Mouse (Mus musculus): ENCODE measurements around the gene Enox1. TPM values are rescaled to one million over a fixed set of nuclear protein-coding genes. Genes with fewer than 3 reads are reported as not detected.

Enox1 gene
- polyA plus RNA-seq, 1 experiment: 34.9 TPM

GRCm38 (mm10) chr14:77197414-77197915 is 40.9 kb downstream of the Enox1 start:
- TF ChIP-seq POLR2A (IDR thresholded peaks at IDR 0.05; ENCODE audit: borderline replicate concordance, extremely low read depth, insufficient read depth, insufficient read length, poor library complexity, severe bottlenecking) (no peak), CTCF (IDR thresholded peaks at IDR 0.05; ENCODE audit: borderline replicate concordance, extremely low read depth, insufficient read depth, insufficient read length) (no peak)
- DNase-seq (ENCODE audit: low read depth): no peak

- TF ChIP-seq POLR2A (IDR thresholded peaks at IDR 0.05; ENCODE audit: borderline replicate concordance, extremely low read depth, insufficient read depth, insufficient read length, poor library complexity, severe bottlenecking) (no peak), CTCF (IDR thresholded peaks at IDR 0.05; ENCODE audit: borderline replicate concordance, extremely low read depth, insufficient read depth, insufficient read length) (no peak)
- DNase-seq (ENCODE audit: low read depth): no peak
These were observed 54.3 kb downstream of the Enox1 start for GRCm38 (mm10) chr14:77210889-77211288.

GRCm38 (mm10) chr14:77213210-77213609 is 56.6 kb downstream of the Enox1 start:
- peak; percentile 56 for DNase-seq (ENCODE audit: low read depth)
- TF ChIP-seq POLR2A (IDR thresholded peaks at IDR 0.05; ENCODE audit: borderline replicate concordance, extremely low read depth, insufficient read depth, insufficient read length, poor library complexity, severe bottlenecking): no peak
- TF ChIP-seq CTCF (IDR thresholded peaks at IDR 0.05; ENCODE audit: borderline replicate concordance, extremely low read depth, insufficient read depth, insufficient read length): no peak

GRCm38 (mm10) chr14:77214848-77215247 is 58.3 kb downstream of the Enox1 start:
- TF ChIP-seq CTCF (IDR thresholded peaks at IDR 0.05; ENCODE audit: borderline replicate concordance, extremely low read depth, insufficient read depth, insufficient read length) (no peak), POLR2A (IDR thresholded peaks at IDR 0.05; ENCODE audit: borderline replicate concordance, extremely low read depth, insufficient read depth, insufficient read length, poor library complexity, severe bottlenecking) (no peak)

GRCm38 (mm10) chr14:77225346-77225745 is 68.8 kb downstream of the Enox1 start:
- no peak for TF ChIP-seq CTCF (IDR thresholded peaks at IDR 0.05; ENCODE audit: borderline replicate concordance, extremely low read depth, insufficient read depth, insufficient read length)
- no peak for TF ChIP-seq POLR2A (IDR thresholded peaks at IDR 0.05; ENCODE audit: borderline replicate concordance, extremely low read depth, insufficient read depth, insufficient read length, poor library complexity, severe bottlenecking)
- no peak for DNase-seq (ENCODE audit: low read depth)

More at GRCm38 (mm10) chr14:77214848-77215247, 58.3 kb downstream of the Enox1 start:
- no peak for DNase-seq (ENCODE audit: low read depth)

GRCm38 (mm10) chr14:77238811-77239210 is 82.2 kb downstream of the Enox1 start:
- no peak for TF ChIP-seq CTCF (IDR thresholded peaks at IDR 0.05; ENCODE audit: borderline replicate concordance, extremely low read depth, insufficient read depth, insufficient read length)
- peak; percentile 71 for DNase-seq (ENCODE audit: low read depth)

- TF ChIP-seq POLR2A (IDR thresholded peaks at IDR 0.05; ENCODE audit: borderline replicate concordance, extremely low read depth, insufficient read depth, insufficient read length, poor library complexity, severe bottlenecking): no peak
- DNase-seq (ENCODE audit: low read depth): peak; percentile 8
These were observed 82.8 kb downstream of the Enox1 start for GRCm38 (mm10) chr14:77239360-77239759.

GRCm38 (mm10) chr14:77246977-77247376 is 90.4 kb downstream of the Enox1 start:
- TF ChIP-seq POLR2A (IDR thresholded peaks at IDR 0.05; ENCODE audit: borderline replicate concordance, extremely low read depth, insufficient read depth, insufficient read length, poor library complexity, severe bottlenecking): no peak
- TF ChIP-seq CTCF (IDR thresholded peaks at IDR 0.05; ENCODE audit: borderline replicate concordance, extremely low read depth, insufficient read depth, insufficient read length): no peak
- no peak for DNase-seq (ENCODE audit: low read depth)

GRCm38 (mm10) chr14:77248426-77248825 is 91.9 kb downstream of the Enox1 start:
- TF ChIP-seq POLR2A (IDR thresholded peaks at IDR 0.05; ENCODE audit: borderline replicate concordance, extremely low read depth, insufficient read depth, insufficient read length, poor library complexity, severe bottlenecking): no peak
- no peak for TF ChIP-seq CTCF (IDR thresholded peaks at IDR 0.05; ENCODE audit: borderline replicate concordance, extremely low read depth, insufficient read depth, insufficient read length)
- no peak for DNase-seq (ENCODE audit: low read depth)

- DNase-seq (ENCODE audit: low read depth): peak; percentile 5
- TF ChIP-seq POLR2A (IDR thresholded peaks at IDR 0.05; ENCODE audit: borderline replicate concordance, extremely low read depth, insufficient read depth, insufficient read length, poor library complexity, severe bottlenecking) (no peak), CTCF (IDR thresholded peaks at IDR 0.05; ENCODE audit: borderline replicate concordance, extremely low read depth, insufficient read depth, insufficient read length) (no peak)
These were observed 92.4 kb downstream of the Enox1 start for GRCm38 (mm10) chr14:77248946-77249345.

GRCm38 (mm10) chr14:77250652-77251238 is 94.2 kb downstream of the Enox1 start:
- peak; percentile 8 for DNase-seq (ENCODE audit: low read depth)
- TF ChIP-seq POLR2A (IDR thresholded peaks at IDR 0.05; ENCODE audit: borderline replicate concordance, extremely low read depth, insufficient read depth, insufficient read length, poor library complexity, severe bottlenecking): no peak

GRCm38 (mm10) chr14:77255201-77255600 is 98.6 kb downstream of the Enox1 start:
- TF ChIP-seq CTCF (IDR thresholded peaks at IDR 0.05; ENCODE audit: borderline replicate concordance, extremely low read depth, insufficient read depth, insufficient read length) (no peak), POLR2A (IDR thresholded peaks at IDR 0.05; ENCODE audit: borderline replicate concordance, extremely low read depth, insufficient read depth, insufficient read length, poor library complexity, severe bottlenecking) (no peak)
- DNase-seq (ENCODE audit: low read depth): no peak

Data from brain, embryonic 14.5 days (tissue).